Mouse (Mus musculus) frontal cortex, adult (tissue): ENCODE results near the gene Gm20850.
"Not testable (repeated sequence)": the region's sequence is repeated elsewhere in the genome, so short reads cannot be mapped to it uniquely, and the experiment has no call there.

ENCODE experiments used
- ATAC-seq: cut with Nextera tagmentation; 2 replicates; pipeline ENCODE4 v1.9.2; 2017; ENCODE audit warnings: mild to moderate bottlenecking, moderate library complexity, mixed read lengths; ENCODE audit not compliant: low TSS enrichment

Gm20850 gene

DNA sequence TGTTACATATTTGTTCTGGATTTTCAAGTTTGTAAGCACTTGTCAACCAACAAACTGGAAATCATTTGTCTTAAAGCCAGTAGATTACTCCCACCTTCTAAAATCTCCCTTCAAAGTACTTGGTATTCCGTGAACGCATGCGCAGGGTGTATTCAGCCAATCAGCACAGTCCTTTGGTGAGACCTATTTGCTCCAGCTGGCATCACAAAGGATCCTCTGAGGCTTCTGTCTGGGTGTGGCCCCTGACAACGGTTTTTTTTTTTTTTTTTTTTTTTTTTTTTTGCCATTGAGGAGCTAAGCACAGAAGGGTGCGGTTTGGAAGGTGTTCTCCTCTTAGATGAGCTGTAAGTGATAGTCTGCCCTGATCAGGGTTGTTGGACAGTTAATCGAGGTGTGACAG is at the start of gene Gm20850:
TSS of gene Gm20850 (plus strand) at position 301 of the 400 bp plus-strand sequence.
- not testable (repeated sequence) for ATAC-seq
